Mouse (Mus musculus): Measurements from ENCODE around the gene Antxr1.
A peak's percentile ranks its signal among the peaks of the same experiment; 100 is the strongest.

The Antxr1 gene

DNA sequence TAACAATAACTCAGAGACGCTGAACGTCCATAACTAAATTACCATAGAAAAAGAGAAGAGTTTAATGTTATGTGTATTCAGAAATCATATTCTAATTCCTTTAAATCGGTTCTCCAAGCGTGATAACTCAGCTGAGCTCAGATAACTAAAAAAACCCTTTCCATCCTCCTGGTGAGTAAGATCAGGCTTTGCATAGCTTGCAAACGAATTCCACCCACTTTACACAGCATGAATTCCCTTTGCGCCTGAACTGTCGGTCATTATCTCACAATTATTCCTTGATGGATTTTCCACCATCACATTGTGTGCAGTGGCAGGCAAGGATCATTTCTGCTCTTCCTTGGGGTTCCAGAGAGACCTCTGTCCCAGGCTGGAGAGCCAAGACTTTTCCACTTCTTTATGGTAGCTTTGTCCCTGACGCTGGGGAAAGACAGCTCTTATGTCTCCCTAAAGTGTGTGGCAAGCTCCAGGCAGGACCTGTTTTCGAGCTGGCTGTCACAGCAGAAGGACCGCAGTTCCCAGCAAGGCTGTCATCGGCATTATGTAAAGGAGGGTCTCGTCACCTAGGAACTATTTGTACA lies 201.6 kb downstream of the Antxr1 start:
- no peak for DNase-seq

DNA sequence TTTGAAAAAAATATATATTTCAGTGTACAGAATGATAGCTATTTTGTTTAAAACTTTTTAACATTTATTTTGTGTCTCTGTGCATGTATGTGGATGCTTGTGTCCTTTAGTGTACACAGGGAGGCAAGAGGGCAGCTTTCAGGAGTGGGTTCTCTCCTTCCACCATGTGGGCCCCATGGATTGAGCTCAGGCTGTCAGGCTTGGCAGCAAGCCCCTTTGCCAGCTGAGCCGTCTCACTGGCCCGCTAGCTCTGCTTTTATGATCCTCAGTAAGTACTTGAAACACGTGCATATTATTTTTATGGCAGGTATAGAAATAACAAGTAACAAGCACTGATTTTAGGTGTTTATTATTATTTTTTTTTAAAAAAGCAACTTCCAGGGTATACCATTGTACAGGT lies 202.1 kb downstream of the Antxr1 start:
- no peak for DNase-seq

DNA sequence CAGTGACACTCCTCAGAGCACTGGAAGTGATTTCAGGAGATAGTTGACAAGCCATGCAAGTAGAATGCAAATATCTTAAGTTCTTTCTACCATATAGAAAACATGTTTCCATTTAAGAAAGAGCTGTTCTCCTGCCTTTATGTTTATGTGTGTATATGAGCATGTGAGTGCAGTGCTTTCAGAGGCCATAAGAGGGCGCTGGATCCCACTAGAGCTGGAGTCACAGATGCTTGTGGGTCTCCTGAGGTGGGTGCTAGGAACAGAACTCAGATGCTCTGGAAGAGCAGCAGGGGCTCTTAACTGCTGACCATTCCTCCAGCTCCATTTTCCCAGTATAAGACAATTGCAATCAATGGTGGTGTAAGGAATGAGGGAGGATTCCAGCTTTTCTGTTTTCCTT lies 204.5 kb downstream of the Antxr1 start:
- DNase-seq, result no peak

DNA sequence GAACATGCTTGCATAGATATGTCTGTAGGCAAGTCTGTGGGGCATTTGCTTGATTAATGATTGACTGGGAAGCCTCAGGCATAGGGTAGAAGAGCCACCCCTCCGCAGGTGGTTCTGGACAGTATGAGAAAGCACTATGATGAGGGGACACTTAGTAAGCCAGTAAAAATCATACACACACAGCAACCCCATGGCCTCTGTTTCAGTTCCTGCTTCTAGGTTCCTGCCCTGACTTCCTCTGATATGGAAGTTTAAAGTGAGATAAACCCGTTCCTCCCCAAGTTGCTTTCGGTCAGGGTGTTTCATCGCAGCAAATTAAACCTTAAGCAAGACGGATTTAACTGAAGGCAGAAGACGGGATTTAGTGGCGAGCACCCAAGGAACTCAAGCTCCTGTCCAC lies 205.0 kb downstream of the Antxr1 start:
- DNase-seq, result no peak

DNA sequence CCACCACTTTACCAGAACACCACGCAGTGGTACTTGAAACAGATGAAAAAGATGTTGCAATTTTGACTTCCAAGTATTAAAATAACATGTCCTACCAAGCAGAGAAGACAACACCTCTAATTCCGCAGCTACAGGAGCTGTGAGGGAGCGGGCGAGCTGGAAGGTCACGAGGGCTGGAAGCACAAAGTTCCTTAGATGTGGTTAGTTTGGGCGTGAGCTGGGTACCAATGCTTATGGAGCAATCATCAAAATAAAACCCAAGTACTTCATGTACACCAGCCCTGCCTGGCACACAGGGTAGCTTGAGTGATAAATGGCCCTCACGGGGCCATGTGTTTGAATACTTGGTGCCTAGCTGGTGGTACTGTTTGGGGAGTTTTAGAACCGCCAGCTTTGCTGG lies 205.8 kb downstream of the Antxr1 start:
- DNase-seq, result no peak

DNA sequence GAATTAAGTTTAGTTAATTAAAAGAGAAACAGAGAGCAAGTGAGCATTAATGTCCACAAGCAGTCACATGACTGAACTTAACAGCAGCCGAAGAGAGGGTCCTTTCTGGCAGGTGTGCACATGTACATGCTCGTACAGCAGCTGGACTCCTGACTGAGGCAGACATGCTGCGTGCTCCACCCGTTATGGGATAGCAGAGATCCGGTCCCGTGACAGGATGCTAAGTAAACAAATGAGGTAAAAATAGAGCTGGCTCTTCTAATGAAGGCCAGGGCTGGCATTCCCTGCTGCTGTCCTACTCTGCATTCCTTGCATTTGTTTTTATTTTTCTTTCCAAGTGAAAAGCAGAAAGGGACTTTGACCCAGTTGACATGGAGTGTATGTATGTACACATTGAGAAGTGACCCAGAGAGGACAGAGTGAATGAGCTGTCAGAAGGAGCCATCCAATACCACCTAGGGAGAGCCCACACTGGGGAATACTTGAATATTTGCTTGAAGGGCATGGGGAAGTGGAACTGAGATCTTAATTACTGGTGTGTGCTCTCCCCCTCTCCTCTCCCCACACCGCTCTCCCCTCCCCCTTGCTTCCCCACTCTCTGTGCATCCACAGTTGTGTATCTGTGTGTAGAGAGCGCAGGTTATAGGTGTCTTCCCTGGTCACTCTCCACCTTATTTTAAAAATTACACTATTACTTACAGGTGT lies 208.4 kb downstream of the Antxr1 start:
- DNase-seq, result no peak

DNA sequence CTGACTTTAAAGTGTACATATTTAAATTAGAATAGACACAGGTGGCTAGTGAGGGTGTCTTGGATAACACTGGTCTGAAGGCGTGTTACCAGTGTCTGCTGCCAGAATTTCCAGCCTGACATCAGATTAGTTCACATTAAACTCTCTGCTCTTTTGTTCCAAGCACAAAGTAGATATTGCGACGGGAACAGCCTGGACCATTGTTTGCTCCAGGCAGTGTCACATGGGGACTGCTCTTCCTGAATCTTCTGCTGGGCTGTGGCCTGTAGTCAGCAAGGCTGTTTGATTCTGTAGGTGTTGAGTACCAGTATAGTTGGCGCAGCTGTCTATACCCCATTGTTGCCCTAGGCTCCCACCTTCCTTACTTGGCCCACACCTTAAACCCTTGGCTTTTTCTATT lies 211.6 kb downstream of the Antxr1 start:
- DNase-seq, result no peak

DNA sequence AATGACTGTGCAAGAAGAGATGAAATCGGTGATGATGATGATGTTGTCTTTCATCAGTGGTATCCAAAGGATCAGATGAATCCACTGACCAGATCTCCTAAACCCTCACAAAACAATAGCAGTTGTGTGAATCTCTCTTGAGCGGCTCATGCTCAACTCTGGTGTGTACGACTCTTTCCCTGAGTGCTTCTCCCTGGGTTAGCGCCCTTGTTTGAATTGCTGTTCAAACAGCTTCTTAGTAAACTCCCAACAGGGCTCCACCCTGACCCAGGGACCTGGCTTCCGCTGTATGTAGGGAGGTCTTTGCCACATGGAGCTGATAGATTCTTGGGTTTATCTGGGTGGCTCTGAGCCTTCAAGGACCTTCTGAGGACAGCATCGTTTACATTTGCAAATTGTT lies 212.2 kb downstream of the Antxr1 start:
- no peak for DNase-seq

DNA sequence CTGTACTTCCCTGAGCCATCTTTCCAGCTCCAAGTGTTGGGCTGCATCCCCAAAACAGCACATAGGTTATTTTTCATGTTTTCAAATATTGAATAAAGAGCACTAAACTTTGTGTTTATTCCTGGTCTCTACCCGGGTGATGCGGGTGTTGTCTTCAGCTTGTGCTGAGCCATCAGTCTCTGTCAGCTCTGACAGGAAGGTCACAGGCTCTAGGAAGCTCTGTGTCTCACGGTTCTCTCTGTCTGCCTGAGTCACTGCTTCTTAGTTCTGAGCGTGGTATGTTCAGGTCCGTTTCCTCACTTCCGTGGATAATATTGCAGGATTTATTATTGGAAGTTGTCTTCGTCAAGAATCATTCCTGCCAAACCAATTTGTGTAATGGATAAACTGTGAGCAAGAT lies 213.7 kb downstream of the Antxr1 start:
- DNase-seq, result no peak

DNA sequence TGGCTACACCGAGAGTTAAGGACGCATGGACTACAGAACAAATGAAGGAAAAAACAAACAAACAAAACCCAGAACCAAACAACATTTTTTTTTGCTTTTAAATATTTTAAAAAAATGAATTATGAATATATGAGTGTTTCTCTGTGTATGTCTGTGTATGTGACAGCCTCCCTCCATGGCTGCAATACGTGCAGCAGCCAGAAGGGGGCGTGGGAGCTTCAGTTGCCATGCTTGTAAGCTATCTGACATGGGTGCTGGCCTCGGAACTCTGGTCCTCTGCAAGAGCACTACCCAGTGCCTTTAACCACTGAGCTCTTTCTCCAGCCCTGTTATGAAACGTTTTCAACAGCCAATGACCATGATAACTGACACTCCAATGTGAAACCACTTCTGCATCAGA lies 215.0 kb downstream of the Antxr1 start:
- DNase-seq, result no peak

DNA sequence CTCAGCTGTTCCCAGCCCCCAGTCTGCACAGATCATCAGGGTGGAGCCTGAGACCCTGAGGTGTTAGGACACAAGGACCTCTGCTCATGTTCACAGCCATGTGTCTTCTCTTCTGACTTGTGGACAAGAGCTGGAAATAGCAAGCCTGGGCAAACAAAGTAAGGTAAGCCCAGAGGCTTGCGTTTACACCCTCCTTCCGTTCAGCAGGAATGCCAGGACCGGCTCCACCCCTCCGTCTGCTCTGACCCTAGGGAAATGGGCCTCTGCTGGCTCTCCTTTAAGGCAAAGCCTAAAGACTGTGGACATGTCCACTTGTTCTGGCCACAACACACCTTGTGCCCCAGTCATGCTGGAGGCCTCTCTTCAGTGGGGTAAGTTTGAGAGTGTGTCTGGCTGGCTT lies 215.6 kb downstream of the Antxr1 start:
- DNase-seq, result no peak

DNA sequence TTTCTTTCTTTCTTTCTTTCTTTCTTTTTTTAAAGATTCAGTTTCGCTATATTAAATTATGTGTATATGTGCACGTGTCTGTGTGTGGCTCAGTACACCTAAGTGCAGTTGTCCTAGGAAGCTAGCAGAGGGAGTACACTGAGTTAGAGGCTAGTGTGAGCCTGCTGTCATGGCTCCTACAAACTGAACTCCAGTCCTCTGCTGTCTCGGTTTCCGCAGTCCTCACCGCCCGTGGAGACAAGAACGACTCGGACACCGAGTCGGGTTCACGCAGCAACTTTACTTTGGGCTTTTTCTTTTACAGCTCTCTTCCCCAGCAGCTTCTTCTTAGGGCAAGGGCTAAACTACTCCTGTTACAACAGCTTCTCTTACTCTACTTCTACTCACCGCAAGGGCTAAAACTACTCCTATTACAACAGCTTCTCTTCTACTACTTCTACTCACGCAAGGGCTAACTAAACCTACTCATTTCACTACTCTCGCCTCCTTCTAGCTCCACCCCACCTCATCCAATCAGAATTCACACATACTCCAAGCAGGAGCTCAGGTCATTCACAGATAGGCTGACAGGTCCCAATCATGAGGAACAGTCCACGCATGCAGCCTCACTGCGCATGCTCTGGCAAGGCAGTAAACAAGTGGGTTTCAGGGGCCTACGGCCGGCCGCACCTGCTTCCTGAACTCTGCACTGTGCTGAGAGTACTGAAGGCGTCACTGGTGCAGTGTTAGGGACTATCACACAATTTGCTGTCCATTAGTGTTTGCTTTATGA lies 216.4 kb downstream of the Antxr1 start:
- no peak for DNase-seq

DNA sequence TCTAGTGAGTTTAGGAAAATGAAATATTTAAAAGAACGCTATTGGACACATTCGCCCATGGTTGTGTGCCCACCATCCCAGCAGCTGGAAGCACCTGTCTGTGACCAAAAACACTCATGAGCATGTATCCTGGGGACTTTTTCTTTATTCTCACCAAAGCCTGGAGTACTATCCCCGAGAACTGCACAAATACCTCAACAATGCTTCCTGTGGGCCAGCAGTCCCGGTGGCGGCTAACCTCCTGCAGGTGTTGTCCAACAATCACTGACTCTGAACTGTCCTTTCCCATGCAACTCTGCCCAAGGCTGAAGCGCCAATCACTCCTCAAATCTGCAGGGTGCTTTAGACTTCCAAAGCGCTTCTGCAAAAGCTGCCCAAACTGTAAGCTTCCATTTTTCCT lies 219.0 kb downstream of the Antxr1 start:
- no peak for DNase-seq

DNA sequence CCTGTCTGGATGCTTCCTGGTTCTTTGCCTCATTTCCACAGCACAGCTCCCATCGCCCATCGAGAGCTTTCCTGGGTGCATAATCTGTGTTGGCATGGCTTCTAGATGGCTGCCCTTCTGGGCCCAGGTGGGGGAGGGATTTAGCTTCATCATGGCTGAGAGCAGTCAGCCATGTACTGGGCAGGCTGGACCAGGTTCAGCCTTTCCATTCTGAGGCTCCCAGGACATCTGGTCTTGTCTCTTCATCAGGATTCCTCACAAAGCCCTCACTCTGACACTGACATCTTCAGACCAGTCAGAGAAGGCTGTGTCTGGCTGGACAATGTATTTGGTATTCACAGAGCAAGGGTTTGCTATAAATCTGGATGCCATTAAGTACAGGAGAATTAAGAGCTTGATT lies 219.6 kb downstream of the Antxr1 start:
- DNase-seq, result no peak

DNA sequence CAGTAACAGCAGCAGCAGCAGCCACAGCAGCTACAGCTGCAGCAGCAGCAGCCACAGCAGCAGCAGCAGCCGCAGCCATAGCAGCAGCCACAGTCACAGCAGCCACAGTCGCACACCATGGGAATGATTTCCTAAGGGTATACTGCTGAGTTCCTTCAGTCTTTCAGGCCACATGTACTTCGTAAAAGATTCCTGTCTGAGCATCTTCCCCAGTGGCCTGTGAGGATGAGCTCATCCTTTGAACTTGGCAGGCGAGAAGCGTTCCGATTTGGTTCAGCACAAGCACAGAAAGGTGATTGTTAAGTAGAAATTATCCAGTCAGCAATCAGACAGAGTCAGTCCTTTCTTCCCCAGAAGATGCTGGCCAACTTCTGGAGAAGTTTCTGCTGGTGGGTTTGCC lies 223.5 kb downstream of the Antxr1 start:
- no peak for DNase-seq

DNA sequence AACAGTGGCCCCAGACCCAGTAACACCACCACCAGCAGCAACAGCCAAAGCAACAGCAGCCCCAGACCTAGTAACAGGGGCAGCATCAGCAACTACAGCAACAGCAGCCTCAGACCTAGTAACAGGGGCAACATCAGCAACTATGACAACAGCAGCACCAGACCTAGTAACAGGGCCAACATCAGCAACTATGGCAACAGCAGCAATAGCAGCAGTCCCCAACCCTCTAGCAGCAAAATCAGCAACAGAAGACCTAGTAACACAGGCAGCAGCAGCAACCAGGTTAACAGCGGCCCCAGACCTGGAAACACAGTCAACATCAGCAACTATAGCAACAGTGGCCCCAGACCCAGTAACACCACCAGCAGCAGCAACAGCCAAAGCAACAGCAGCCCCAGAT lies 224.1 kb downstream of the Antxr1 start:
- no peak for DNase-seq

DNA sequence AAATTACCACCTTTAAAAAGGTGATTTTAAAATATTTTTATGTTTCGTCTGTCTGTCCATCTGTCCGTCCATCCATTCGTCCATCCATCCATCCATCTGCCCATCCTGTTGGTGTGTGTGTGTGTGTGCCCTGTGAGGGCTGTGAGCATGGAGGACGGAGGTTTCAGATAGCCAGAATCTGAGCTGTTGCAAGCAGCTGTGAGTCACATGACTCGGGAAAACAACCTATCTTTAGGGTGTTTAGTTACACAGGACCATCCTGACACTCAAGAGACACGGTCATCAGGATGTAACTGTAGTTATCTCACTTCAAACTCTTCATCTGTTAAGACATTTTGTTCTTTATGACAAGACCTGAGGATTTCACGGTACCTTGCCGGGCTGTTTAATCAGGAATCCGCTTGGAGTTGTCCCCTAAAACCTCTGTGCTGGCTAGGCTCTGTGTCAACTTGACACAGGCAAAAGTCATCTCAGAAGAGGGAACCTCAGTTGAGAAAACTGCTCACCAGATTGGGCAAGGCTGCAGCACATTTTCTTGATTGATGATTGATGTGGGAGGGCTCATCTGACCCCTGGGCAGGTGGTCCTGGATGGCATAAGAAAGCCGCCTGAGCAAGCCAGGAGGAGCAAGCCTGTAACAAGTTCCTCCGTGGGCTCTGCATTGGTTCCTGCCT lies 231.4 kb downstream of the Antxr1 start, which contains the start of gene D6Ertd527e:
Gene D6Ertd527e, plus strand, starts transcription at position 624 of the 674 bp plus-strand sequence.
- DNase-seq, result no peak

DNA sequence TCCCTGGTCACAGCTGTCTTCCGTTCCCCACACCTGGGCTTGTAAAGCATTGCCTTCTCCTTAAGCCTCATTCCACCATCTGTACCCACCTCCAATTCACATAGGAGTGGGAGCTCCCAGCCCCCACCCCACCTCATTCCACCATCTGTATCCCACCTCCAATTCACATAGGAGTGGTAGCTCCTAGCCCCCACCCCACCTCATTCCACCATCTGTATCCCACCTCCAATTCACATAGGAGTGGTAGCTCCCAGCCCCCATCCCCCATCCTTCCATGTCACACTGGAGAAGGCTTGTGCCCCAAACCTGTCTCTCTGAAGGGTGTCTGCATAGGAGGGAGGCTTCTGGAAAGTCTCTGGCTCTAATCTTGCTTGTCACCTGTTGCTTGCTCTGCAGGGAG lies 232.3 kb downstream of the Antxr1 start:
- no peak for DNase-seq

DNA sequence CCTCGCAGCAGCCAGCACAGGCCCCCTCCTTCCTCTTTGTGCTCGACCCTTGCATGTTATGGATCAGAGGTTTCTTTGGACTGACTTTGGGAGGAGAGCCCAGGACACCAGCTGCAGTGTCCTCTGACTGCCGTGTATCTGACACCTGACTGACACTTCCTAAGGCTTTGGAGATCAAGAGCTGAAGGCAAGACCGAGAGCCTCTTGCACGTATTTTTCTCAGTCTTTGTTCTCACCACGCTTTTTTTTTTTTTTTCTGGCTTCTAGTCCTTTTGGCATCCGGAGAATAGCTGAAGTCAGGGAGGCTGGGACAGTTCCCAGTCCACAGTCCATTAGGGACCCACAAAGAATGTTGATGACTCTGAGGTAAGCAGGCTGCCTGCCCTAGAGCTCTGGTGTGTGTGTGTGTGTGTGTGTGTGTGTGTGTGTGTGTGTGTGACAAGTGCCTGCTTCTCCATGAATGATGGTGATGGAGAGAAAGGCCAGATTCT lies 233.2 kb downstream of the Antxr1 start:
- DNase-seq, result peak in 1 of 2 experiments; percentile 20

DNA sequence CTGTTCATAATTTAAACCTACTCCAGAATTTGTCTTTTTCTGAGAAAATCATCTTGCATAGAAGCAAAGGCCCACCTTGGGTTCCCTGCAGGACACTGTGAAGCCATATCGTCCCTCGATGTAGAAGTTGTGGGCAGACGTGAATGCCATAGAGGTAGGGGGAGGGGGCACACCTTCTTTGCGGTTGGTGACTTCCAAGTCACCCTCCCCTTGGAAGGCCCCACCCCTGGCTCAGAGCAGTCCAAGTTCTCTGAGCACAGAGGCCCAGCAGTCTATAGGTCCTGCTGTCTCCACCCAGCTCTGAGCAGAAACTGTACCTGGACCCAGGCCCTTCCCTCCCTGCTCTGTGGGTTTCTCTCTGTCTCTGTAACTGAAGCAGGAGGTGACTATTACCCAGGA lies 233.7 kb downstream of the Antxr1 start:
- no peak for DNase-seq

DNA sequence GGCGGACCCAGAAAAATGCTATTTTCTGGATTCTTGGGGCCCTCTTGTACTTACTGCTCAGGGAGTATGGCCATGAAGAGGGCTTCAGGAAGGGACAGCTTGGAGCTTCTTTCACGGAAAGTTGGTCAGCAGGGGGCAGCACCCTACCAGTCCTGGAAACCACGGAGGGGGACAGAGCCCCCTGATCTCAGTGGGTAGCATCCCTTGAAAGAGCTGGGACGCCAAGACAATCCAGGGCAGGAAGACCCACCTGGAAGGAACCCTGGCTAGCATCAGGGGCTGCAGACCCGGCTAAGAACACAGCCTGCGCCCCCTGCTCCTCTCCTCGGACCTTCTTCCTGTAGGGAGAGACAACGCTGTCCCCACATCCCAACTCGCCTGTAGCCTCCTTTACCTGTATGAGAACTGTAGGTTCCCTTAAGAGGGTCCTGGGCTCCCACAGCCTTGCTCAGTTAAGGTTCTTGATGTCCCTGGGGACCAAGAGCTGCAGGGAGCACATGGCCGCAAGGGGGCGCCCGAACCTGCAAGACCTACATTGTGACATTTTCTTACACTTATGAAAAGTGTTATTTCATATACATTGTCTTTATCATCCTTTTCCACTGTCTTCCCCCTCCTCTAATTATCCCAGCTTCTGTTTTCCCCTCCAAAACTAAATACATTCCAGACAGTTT lies 234.2 kb downstream of the Antxr1 start:
- peak; percentile 71 to 86 for DNase-seq

DNA sequence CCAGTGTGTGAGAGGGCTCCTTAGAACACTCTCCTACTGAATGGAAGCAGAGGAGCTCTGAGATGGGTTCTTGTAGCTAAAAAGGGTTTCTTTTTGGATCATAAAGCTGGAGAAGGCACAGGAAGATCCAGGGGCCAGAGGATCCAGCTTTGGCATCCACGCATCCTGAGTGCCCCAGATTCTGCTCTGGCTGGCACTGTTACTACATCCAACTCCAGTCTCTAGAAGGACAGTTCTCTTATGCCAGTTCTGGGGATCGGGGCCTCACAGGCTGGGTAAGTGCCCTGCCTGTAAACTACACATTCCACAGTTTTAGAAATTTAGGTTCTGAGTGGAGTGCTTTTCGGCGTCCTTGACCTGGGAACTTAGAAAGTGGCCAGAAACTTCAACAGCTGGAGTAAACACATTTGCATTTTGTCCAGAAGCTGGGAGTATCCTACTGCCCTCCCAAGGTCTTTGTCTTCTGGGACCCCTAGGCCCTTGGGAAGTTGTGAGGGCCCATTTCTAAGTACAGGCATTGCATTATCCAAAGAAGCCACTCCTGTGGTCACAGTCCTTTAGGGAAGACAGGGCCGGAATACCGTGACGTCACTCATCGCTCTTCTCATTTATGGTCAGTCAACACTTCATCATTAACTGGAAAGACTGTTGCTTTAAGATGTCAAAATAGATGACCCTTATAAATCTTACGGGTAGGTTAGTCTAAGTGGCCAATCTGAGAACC lies 235.2 kb downstream of the Antxr1 start:
- no peak for DNase-seq

Data from kidney, adult 8-10 months (tissue).